Mouse (Mus musculus) limb, embryonic 15.5 days (tissue): ENCODE measurements around the gene Epha4. TPM values are rescaled to one million over a fixed set of nuclear protein-coding genes. Genes with fewer than 3 reads are reported as not detected.

Source experiments
- ATAC-seq: fragments of 200-750 bp; cut with Nextera tagmentation; 2 replicates; pipeline ENCODE4 v1.8.0; 2017; ENCODE audit warnings: low read depth, moderate TSS enrichment; ENCODE audit not compliant: insufficient number of reproducible peaks, low FRiP score, low TSS enrichment
- H3K27ac ChIP-seq: fragments of 300-500 bp; sonication (generic); 2 replicates; pipeline ENCODE4 v1.5.1; 2015; ENCODE audit warnings: moderate library complexity, mild to moderate bottlenecking, inconsistent platforms
- H3K27me3 ChIP-seq: fragments of 300-500 bp; sonication (generic); 2 replicates; pipeline ENCODE4 v1.6.1; 2015; ENCODE audit warnings: inconsistent platforms
- H3K36me3 ChIP-seq: fragments of 300-500 bp; sonication (generic); 2 replicates; pipeline ENCODE4 v1.6.1; 2015; ENCODE audit warnings: inconsistent platforms
- H3K4me1 ChIP-seq: fragments of 300-500 bp; sonication (generic); 2 replicates; pipeline ENCODE4 v1.6.1; 2015; ENCODE audit warnings: inconsistent platforms
- H3K4me2 ChIP-seq: fragments of 300-500 bp; sonication (generic); 2 replicates; pipeline ENCODE4 v1.6.1; 2015; ENCODE audit warnings: mild to moderate bottlenecking, inconsistent platforms
- H3K4me3 ChIP-seq: fragments of 300-500 bp; sonication (generic); 2 replicates; pipeline ENCODE4 v1.5.1; 2015; ENCODE audit warnings: mild to moderate bottlenecking, inconsistent platforms
- H3K9ac ChIP-seq: fragments of 300-500 bp; sonication (generic); 2 replicates; pipeline ENCODE4 v1.6.1; 2015; ENCODE audit warnings: inconsistent platforms
- H3K9me3 ChIP-seq: fragments of 300-500 bp; sonication (generic); 2 replicates; pipeline ENCODE4 v1.6.1; 2016; ENCODE audit warnings: inconsistent platforms
- WGBS: fragments of 180-500 bp; shearing (Covaris S2); methylation state at CpG from one replicate; pipeline ENCODE4 v1.1.7; 2015; 5-methylcytosine and 5-hydroxymethylcytosine counted together
- polyA plus RNA-seq: library from polyadenylated mRNA; unstranded; fragments of >200 nt; fragmentation: Nextera tagmentation; extraction: Ambion mirVana; gene quantifications from 2 replicates; pipeline ENCODE4 v1.2.1, GENCODE M21; 2015

Epha4 gene
- polyA plus RNA-seq, 1 experiment from 2014 or later, result 39.0 TPM

DNA sequence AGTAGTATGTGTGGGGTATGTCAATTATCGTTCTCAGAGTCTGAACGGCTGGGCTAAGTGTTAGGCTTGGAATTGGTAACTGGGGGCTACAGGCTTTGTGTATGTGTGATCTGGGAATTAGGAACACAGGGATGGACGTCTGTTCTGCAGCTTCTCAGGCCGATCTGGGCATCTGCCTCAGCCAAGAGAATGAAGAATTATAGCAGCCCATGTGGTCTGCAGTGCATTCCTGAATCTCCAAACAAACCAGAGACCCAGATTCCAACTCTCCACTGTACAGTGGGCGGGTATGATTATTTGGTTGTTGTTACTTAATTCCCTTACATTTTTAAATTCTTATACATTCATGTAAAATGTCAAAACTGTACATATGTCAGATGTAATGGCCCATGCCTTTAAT lies 43.4 kb downstream of the Epha4 start:
- Histone ChIP-seq H3K9me3 (no peaks in the 10 kb centered on the region), H3K4me3 (no peak overlapping the region), H3K4me1 (peaks cover 19% of the 10 kb centered on the region), H3K27me3 (no peaks in the 10 kb centered on the region), H3K4me2 (no peak overlapping the region), H3K36me3 (no peaks in the 10 kb centered on the region), H3K9ac (no peak overlapping the region), H3K27ac (no peak overlapping the region)
- 42% methylated on average over 5 of the region's 5 CpGs for WGBS
- ATAC-seq, result no peak

DNA sequence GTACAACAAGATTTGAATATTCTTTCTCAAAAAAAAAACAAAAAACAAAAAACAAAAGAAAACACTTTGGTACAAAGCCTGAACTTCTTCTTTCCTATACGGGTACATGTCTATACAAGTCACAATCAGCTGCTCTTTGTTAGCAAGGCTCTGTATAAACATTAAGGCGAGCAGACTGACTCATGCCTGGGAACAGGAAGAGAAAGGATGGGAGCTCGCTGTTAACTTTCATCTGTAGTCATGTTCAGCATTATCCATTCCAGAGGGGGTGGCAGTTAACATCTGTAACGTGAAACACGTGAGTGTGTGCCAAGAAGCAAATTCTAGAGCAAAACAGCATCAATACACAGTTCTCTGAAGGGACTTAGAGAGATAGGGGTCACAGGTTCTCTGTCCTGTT lies 43.9 kb downstream of the Epha4 start:
- Histone ChIP-seq H3K36me3 (no peaks in the 10 kb centered on the region), H3K4me1 (peaks cover 19% of the 10 kb centered on the region), H3K27ac (no peak overlapping the region), H3K4me2 (no peak overlapping the region), H3K9me3 (no peaks in the 10 kb centered on the region), H3K27me3 (no peaks in the 10 kb centered on the region), H3K4me3 (no peak overlapping the region), H3K9ac (no peak overlapping the region)
- 25% methylated on average over 5 of the region's 5 CpGs for WGBS
- no peak for ATAC-seq

DNA sequence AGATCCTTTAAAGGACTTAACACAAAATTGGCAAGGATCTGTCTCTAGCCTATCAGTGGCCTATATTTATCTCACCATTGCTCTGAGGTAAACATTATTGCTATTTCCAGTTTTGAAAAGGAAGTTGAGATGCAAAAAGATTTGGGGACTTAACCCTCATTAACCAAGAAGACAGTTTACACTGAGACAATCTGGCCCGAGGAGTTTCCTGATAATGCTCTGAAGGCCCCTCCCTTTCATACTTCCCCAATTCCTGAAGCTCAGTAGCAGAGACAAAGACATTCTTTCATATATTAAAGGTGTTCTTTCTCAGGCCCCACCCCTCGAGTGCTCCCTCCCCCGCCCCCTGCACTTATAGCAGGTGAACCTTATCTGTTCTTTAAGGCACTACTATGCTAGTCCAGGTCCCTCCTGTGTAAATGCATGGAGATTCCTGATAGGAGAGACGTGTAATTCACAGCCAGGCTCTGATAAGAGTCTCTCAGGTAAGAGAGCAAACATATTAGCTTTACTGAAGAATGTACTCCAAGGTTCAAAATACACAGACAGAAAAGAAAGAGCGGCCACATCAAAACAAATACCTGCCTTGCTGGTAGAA lies 46.1 kb downstream of the Epha4 start:
- no peaks in the 10 kb centered on the region for H3K27me3 ChIP-seq
- no peak overlapping the region for H3K4me2 ChIP-seq
- no peaks in the 10 kb centered on the region for H3K36me3 ChIP-seq
- H3K9me3 ChIP-seq, result no peaks in the 10 kb centered on the region
- no peak for ATAC-seq
- H3K4me3 ChIP-seq, result no peak overlapping the region
- no peak overlapping the region for H3K27ac ChIP-seq
- no peak overlapping the region for H3K9ac ChIP-seq
- WGBS, result 71% methylated on average over 5 of the region's 5 CpGs
- peaks cover 17% of the 10 kb centered on the region for H3K4me1 ChIP-seq

DNA sequence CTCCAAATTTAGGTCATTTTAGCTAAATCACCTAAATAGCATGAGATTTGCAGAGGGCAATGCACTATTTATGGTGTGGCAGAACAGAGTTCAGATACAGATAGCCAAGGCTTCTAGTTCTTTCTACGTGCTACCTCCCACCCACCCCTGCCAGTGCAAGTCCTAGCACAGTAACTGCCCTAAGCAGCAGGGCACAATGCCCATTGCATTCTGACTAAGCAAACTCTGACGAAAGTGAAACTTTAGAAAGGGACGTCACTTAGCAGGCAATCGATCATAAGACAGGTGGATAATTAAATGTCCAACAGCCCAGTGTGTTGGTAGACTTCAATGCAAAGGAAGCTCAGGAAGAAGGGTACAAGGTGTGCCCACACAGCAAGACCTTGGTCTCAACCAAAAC lies 49.4 kb downstream of the Epha4 start:
- WGBS, result 77% methylated on average over 4 of the region's 4 CpGs
- Histone ChIP-seq H3K4me1 (peaks cover 22% of the 10 kb centered on the region), H3K9me3 (no peaks in the 10 kb centered on the region), H3K27me3 (no peaks in the 10 kb centered on the region), H3K27ac (no peak overlapping the region), H3K9ac (no peak overlapping the region), H3K4me3 (no peak overlapping the region), H3K4me2 (no peak overlapping the region), H3K36me3 (no peaks in the 10 kb centered on the region)
- ATAC-seq, result no peak

DNA sequence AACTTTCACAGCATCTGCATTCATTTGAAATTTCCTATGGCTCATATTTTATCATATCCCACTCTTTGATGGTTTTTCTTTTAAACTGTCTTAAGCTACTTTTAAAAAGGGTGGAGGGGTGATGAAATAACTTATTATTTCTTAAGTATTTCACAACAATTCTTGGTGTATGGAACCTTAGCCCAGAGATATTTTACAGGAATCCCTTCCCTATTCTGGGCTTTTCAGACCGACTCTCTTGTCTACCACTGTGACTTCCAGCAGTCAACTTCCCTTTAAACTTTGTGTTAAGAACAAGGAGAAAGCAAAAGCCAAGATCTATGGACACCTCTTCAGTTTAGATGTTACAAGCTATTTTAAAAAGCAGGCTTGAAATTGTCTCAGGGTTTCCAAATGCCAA lies 50.8 kb downstream of the Epha4 start:
- H3K27ac ChIP-seq, result no peak overlapping the region
- H3K4me3 ChIP-seq, result no peak overlapping the region
- no peaks in the 10 kb centered on the region for H3K9me3 ChIP-seq
- H3K4me1 ChIP-seq, result peaks cover 17% of the 10 kb centered on the region
- H3K27me3 ChIP-seq, result no peaks in the 10 kb centered on the region
- H3K4me2 ChIP-seq, result no peak overlapping the region
- WGBS, result 70% methylated on average over 1 of the region's 1 CpGs
- H3K36me3 ChIP-seq, result no peaks in the 10 kb centered on the region
- ATAC-seq, result no peak
- H3K9ac ChIP-seq, result no peak overlapping the region

DNA sequence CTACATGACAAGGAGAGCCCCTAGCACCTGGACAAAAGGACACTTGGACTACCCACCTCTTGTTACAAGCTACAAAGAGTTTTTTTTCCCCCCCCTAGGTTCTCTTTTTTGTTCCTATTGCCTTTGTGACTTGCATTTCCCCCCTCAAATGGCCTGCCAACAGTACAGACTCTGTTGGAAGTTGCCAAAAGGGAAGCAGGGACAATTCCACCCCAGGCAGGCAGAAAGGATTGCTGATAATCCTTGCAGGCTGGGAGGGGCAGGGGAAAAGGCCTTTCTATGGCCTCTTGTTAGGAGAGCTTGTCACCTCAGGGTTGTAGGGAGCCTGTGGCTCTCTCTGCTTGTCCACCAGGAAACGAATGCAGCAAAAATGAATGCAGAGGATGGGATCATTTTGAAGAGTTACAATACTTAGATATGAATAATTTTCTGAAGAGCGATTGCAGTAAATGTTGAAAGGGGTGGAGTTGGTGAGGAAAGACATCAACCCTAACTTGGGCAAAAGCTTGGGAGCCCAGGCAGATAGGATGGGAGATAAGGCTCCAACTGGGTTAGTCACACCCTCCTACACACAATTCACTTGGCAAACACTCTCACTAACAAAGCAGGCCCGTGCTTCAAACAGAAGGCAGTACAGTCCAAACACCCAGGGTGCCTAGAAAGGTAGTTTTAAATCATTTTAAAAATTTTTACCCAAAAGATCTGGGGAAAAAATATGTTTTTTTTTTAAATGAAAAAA lies 52.8 kb downstream of the Epha4 start:
- Histone ChIP-seq H3K27me3 (no peaks in the 10 kb centered on the region), H3K4me2 (no peak overlapping the region), H3K27ac (peak overlapping the region; percentile 1; the same call in 1 of the 2 replicates), H3K9ac (no peak overlapping the region), H3K36me3 (no peaks in the 10 kb centered on the region), H3K4me3 (no peak overlapping the region), H3K9me3 (no peaks in the 10 kb centered on the region), H3K4me1 (peaks cover 25% of the 10 kb centered on the region)
- ATAC-seq, result no peak
- WGBS, result 29% methylated on average over 3 of the region's 3 CpGs

DNA sequence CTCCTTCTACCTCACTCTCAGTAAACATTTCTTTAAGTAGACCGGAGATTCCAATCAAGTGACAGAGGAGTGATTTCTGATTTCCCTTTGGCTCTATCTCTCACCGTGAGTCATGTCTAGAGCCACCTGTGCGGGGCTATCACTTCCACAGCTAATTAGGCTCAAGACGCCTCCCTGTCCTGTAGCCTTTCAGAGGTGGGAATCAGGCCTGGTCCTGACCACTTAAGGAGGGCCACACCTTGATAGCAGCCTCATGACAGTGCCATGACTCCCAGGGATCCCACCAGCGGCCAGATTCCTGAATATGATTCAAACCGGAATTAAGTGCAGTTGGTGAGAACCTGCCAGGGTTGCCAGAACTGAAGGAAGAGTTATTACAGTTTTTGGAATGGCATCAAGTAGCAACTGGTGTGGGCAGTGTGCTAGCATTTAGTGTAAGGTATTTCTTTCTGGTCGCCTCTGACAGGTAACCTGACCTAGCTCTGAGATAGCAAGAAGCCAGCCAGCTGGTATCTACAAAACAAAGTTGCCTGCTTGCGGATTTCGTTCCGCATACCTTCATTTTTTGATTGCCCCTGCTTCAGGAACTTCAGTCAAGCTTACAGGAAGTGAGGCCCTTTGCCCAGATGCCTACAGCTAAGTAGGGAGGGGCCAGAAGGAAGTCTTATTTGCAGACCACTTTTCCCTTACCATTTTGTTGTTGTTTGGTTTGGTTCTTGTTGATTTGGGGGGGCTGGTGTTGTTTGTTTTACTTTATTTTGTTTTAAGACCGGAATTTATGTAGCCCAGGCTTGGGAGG lies 53.9 kb downstream of the Epha4 start:
- no peak overlapping the region for H3K4me3 ChIP-seq
- peaks cover 25% of the 10 kb centered on the region for H3K4me1 ChIP-seq
- no peak for ATAC-seq
- H3K27ac ChIP-seq, result 0 out of 2 replicates have a peak overlapping the region, but pooled peaks have one; percentile 1
- no peak overlapping the region for H3K4me2 ChIP-seq
- no peaks in the 10 kb centered on the region for H3K36me3 ChIP-seq
- WGBS, result 67% methylated on average over 11 of the region's 11 CpGs
- no peaks in the 10 kb centered on the region for H3K9me3 ChIP-seq
- H3K27me3 ChIP-seq, result no peaks in the 10 kb centered on the region
- H3K9ac ChIP-seq, result no peak overlapping the region

DNA sequence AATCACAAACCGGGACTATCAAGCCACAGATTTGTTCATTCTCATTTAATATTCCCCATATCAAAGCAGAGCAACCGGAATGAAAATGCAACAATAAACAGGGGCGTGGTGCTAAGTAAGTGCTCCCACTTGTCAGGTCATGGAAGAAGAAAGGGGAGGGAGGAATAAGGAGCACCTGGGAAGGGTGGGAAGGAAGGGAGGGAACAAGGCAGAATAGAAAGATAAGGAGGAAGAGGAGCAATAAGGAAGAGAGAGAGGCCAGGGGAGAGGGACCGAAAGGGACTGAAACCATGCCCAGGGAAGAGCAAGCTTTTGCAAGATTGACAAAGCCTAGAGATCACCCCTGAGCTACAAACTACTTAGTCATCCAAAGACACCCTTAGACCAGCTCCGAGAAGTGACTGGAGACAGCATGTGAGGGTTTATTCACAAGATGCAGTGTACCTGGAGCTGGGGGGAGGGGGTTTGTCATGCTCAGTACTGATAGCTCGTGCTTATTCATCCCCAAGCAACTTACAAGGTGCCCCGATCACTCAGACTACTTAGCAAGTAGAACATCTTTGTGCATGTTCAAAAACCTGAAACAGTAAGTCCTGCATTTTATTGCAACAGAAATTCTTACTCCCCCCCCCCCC lies 56.0 kb downstream of the Epha4 start:
- no peaks in the 10 kb centered on the region for H3K27me3 ChIP-seq
- no peak overlapping the region for H3K4me3 ChIP-seq
- peaks cover 25% of the 10 kb centered on the region for H3K4me1 ChIP-seq
- 75% methylated on average over 7 of the region's 7 CpGs for WGBS
- H3K36me3 ChIP-seq, result no peaks in the 10 kb centered on the region
- H3K9ac ChIP-seq, result no peak overlapping the region
- ATAC-seq, result no peak
- no peak overlapping the region for H3K27ac ChIP-seq
- H3K4me2 ChIP-seq, result no peak overlapping the region
- H3K9me3 ChIP-seq, result no peaks in the 10 kb centered on the region

DNA sequence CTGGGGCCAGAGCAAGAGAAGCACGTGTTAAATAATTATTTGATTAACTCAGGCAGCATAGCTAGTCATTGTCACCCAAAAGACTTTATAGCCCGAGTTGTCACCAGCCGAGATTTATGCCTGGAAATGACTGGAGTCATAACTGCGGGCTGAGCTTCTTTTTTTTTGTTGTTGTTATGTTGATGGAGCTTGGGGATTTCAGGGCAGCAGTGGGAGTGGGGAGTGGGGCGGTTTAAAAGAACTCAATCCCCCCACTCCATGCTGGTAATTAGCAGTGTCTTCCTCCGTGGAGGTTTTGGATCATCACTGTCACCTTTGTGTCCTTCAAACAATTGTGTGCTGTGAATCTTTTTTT lies 57.5 kb downstream of the Epha4 start:
- Histone ChIP-seq H3K27ac (no peak overlapping the region), H3K36me3 (no peaks in the 10 kb centered on the region), H3K4me3 (no peak overlapping the region), H3K4me2 (no peak overlapping the region), H3K4me1 (peaks cover 23% of the 10 kb centered on the region), H3K9ac (no peak overlapping the region), H3K9me3 (no peaks in the 10 kb centered on the region), H3K27me3 (no peaks in the 10 kb centered on the region)
- 27% methylated on average over 6 of the region's 6 CpGs for WGBS
- no peak for ATAC-seq

DNA sequence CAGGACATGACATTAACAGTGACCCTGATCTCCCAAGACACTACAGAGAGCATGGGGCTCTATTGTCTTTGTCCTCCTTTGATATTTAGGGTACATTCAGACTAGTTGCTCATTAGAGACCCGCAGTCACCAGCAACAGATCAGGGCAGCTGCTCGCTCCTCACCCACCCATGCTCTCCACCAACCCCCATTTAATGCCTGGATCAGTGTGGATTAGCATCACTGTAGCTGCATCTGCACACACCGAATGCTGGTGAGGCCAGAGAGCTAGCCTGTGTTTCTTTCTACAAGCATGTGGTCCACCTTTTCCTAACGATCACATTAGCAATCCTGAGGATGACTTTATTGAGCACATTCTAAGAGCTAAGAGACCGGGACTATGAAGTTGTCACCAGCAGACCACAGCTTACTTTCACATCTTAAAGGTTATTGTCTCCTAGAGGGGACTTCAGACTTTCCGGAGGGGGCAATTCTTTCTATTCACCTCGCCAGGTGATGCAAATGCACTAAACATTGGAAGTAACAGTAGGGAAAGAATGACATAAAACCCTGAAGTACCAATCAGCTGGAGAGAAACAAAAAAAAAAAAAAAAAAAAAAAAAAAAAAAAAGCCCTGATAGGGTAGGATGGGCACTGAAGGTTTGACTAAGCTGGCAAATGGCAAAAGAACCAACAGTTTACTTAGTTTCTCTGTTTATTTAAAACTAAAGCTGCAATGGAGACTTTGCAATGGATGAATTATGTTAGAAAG lies 58.0 kb downstream of the Epha4 start:
- no peaks in the 10 kb centered on the region for H3K9me3 ChIP-seq
- WGBS, result 60% methylated on average over 7 of the region's 7 CpGs
- H3K4me3 ChIP-seq, result no peak overlapping the region
- no peak overlapping the region for H3K4me2 ChIP-seq
- ATAC-seq, result no peak
- peaks cover 20% of the 10 kb centered on the region for H3K4me1 ChIP-seq
- H3K9ac ChIP-seq, result no peak overlapping the region
- no peak overlapping the region for H3K27ac ChIP-seq
- no peaks in the 10 kb centered on the region for H3K27me3 ChIP-seq
- H3K36me3 ChIP-seq, result no peaks in the 10 kb centered on the region

DNA sequence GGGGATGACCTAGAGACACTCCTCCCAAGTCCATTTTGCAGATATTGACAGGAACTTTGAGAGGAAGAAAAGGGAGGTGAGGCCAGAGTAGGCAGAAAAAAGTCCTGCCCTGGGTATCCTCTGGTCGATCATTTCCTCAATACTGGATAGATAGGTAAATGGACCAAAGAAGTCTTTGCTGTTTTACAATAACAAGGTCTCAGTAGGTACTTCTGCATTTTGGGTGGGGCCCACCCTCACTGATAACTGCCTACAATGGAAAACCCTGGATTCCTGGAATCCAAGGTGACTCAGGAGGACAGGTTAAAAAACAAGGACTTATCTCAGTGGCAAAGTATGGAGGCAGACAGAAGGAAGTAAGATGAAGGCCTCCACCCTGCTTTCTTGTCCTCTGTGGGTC lies 61.1 kb downstream of the Epha4 start:
- ATAC-seq, result no peak
- Histone ChIP-seq H3K27me3 (no peaks in the 10 kb centered on the region), H3K4me3 (no peak overlapping the region), H3K9ac (no peak overlapping the region), H3K36me3 (no peaks in the 10 kb centered on the region), H3K4me1 (peaks cover 8% of the 10 kb centered on the region; the same call in 1 of the 2 replicates), H3K9me3 (no peaks in the 10 kb centered on the region), H3K4me2 (no peak overlapping the region), H3K27ac (no peak overlapping the region)
- WGBS, result 100% methylated on average over 1 of the region's 1 CpGs
